Mouse (Mus musculus) limb, embryonic 12.5 days (tissue): ENCODE results near the gene Nlrp4f. TPM values are rescaled to one million over a fixed set of nuclear protein-coding genes. Genes with fewer than 3 reads are reported as not detected.
A peak's percentile ranks its signal among the peaks of the same experiment; 100 is the strongest.

Experiments
- ATAC-seq: fragments of 200-750 bp; cut with Nextera tagmentation; 2 replicates; pipeline ENCODE4 v1.8.0; 2017; ENCODE audit warnings: low read depth, moderate TSS enrichment; ENCODE audit not compliant: insufficient number of reproducible peaks, insufficient read depth, low FRiP score, low TSS enrichment
- H3K27ac ChIP-seq: fragments of 300-500 bp; sonication (generic); 2 replicates; pipeline ENCODE4 v1.5.1; 2016; ENCODE audit warnings: mild to moderate bottlenecking, moderate library complexity
- H3K27me3 ChIP-seq: fragments of 300-500 bp; sonication (generic); 2 replicates; pipeline ENCODE4 v1.6.1; 2016; ENCODE audit warnings: mild to moderate bottlenecking, moderate library complexity
- H3K36me3 ChIP-seq: fragments of 300-500 bp; sonication (generic); 2 replicates; pipeline ENCODE4 v1.6.1; 2016; ENCODE audit warnings: mild to moderate bottlenecking, moderate library complexity
- H3K4me1 ChIP-seq: fragments of 300-500 bp; sonication (generic); replicated peaks from 2 replicates; pipeline ENCODE4 v1.6.1; 2016
- H3K4me2 ChIP-seq: fragments of 300-500 bp; sonication (generic); 2 replicates; pipeline ENCODE4 v1.6.1; 2016; ENCODE audit warnings: mild to moderate bottlenecking, moderate library complexity
- H3K4me3 ChIP-seq: fragments of 300-500 bp; sonication (generic); replicated peaks from 2 replicates; pipeline ENCODE4 v1.5.1; 2016; ENCODE audit warnings: mild to moderate bottlenecking
- H3K9ac ChIP-seq: fragments of 300-500 bp; sonication (generic); replicated peaks from 2 replicates; pipeline ENCODE4 v1.6.1; 2016; ENCODE audit warnings: mild to moderate bottlenecking, moderate library complexity
- H3K9me3 ChIP-seq: fragments of 300-500 bp; sonication (generic); 2 replicates; pipeline ENCODE4 v1.6.1; 2016; ENCODE audit warnings: mild to moderate bottlenecking, moderate library complexity
- WGBS: fragments of 180-500 bp; shearing (Covaris S2); methylation state at CpG from one replicate; pipeline ENCODE4 v1.1.7; 2016; 5-methylcytosine and 5-hydroxymethylcytosine counted together
- polyA plus RNA-seq: library from polyadenylated mRNA; unstranded; fragments of >200 nt; fragmentation: Nextera tagmentation; extraction: Ambion mirVana; gene quantifications from 2 replicates; pipeline ENCODE4 v1.2.1, GENCODE M21; 2016

The Nlrp4f gene
- polyA plus RNA-seq, 1 experiment from 2014 or later = 0.11 TPM

DNA sequence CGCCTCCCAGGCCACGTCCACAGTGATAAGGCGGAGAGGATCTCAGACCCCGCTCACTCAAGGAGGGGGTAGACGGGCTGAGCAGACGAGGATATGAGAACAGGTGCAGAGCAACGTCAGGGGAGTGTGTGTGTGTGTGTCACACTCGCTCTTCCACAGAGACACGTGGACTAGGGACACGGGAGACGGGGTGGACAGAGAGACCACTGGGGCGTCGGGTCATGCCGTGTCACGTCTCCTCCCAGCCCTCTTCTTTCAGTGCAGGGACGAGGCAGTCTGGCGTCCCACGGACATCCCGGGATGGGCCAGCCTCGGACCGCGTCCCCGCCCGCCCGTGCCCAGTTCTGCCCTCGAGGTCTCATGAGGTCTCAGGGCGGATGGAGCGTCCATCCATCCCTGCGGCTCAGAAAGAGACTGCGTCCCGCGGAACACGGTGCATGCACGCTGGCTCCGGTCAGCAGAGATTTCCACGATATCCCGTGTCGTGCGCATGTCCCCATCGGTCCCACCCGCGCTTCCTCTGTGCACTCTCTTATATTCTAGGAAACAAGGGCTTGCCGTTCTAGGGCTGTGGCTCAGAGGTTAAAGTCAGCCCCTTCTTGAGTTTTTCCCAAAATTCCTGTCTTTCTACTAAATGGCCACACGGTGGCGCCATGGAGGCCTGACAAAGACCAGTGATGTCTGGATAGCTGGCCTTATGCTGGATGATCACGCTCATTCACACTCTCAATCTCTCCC is 29.9 kb downstream of the Nlrp4f start:
- Histone ChIP-seq H3K36me3 (no peaks in the 10 kb centered on the region), H3K4me2 (peak overlapping the region; percentile 53), H3K27me3 (no peaks in the 10 kb centered on the region), H3K4me3 (peak overlapping the region; percentile 32), H3K27ac (no peak overlapping the region), H3K9ac (peak overlapping the region; percentile 42; the same call in 1 of the 2 replicates), H3K9me3 (no peaks in the 10 kb centered on the region), H3K4me1 (no peaks in the 10 kb centered on the region)
- ATAC-seq = peak; percentile 26; the same call in 1 of the 2 replicates
- 21% methylated on average over 43 of the region's 46 CpGs for WGBS

GRCm38 (mm10) chr13:65174102-65174501 is 31.7 kb downstream of the Nlrp4f start:
- H3K9ac ChIP-seq = no peak overlapping the region
- no peaks in the 10 kb centered on the region for H3K27me3 ChIP-seq
- H3K9me3 ChIP-seq = no peaks in the 10 kb centered on the region
- 83% methylated on average over 3 of the region's 3 CpGs for WGBS
- H3K4me2 ChIP-seq = no peak overlapping the region
- no peak overlapping the region for H3K4me3 ChIP-seq
- no peak overlapping the region for H3K27ac ChIP-seq
- no peak for ATAC-seq
- H3K4me1 ChIP-seq = no peaks in the 10 kb centered on the region
- no peaks in the 10 kb centered on the region for H3K36me3 ChIP-seq

DNA sequence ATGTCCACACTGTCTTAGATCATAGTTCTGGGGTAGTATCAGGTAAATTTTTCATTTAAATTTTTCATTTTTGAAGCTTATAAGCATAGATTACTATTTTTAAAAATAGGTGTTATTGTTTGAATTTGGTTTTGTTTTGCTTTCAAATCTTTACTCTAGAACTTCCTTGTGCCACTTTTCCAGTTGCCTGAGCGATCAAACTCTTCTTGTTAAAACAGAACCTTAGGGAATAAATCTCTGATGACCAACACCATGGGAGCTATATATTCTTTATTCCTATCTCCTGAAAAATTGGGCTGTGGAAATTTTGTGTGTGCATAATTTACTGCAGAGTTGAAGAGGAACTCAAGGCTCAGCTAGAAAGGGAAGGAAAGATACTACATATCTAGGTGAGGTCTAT is 55.8 kb downstream of the Nlrp4f start, which contains the start of gene Olfr466:
TSS of gene Olfr466 (plus strand) at position 301 of the 400 bp plus-strand sequence.
- H3K4me3 ChIP-seq = no peak within 1 kb of the TSS
- no peaks in the 10 kb centered on the region for H3K36me3 ChIP-seq
- 76% methylated on average over 1 of the region's 1 CpGs for WGBS
- no peak for ATAC-seq
- H3K27ac ChIP-seq = no peak within 1 kb of the TSS
- H3K27me3 ChIP-seq = no peaks in the 10 kb centered on the region
- H3K4me1 ChIP-seq = no peaks in the 10 kb centered on the region
- no peak within 1 kb of the TSS for H3K9ac ChIP-seq
- H3K9me3 ChIP-seq = 0 out of 2 replicates have a peak, but pooled peaks cover 7% of the 10 kb centered on the region
- H3K4me2 ChIP-seq = no peak within 1 kb of the TSS

DNA sequence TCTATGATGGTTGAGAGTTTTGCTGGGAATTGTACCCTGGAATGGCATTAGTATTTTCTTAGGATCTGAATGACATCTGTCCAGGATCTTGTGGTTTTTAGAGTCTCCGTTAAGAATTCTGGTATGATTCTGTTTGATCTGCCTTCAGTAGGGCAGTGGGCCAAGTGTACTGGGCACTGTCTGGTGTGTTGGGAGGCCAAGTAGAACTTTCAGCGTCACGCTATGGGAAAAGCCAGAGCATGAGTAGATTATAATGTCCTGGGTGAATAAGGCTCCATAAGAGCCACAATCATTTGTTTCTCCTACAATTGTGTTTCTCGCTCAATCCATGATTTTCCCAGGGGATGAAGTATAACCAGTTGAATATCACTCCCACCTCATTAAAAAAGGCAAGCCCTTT is 68.0 kb downstream of the Nlrp4f start, which contains the start of gene Olfr465-ps1:
TSS of gene Olfr465-ps1 (plus strand) at position 301 of the 400 bp plus-strand sequence.
- Histone ChIP-seq H3K36me3 (no peaks in the 10 kb centered on the region), H3K4me2 (no peak within 1 kb of the TSS), H3K27me3 (no peaks in the 10 kb centered on the region), H3K9me3 (0 out of 2 replicates have a peak, but pooled peaks cover 4% of the 10 kb centered on the region), H3K4me3 (no peak within 1 kb of the TSS), H3K9ac (no peak within 1 kb of the TSS), H3K4me1 (no peaks in the 10 kb centered on the region), H3K27ac (no peak within 1 kb of the TSS)
- ATAC-seq = no peak
- 80% methylated on average over 4 of the region's 4 CpGs for WGBS

Other genes starting within 250 kb of the Nlrp4f start
- not detected in 2 replicates for gene Spata31d1c, start 172.9 kb downstream of the Nlrp4f start, polyA plus RNA-seq
- gene Prss47, start 153.2 kb downstream of the Nlrp4f start, polyA plus RNA-seq = not detected in 2 replicates
- gene Mfsd14b, start 93.0 kb downstream of the Nlrp4f start, polyA plus RNA-seq = 60.2 and 62.8 TPM in 2 replicates
- not detected in 2 replicates for gene Olfr465-ps1, start 67.9 kb downstream of the Nlrp4f start, polyA plus RNA-seq
- not detected in 2 replicates for gene Olfr466, start 55.7 kb downstream of the Nlrp4f start, polyA plus RNA-seq
- not detected in 2 replicates for gene Gm10775, start 53.6 kb upstream of the Nlrp4f start, polyA plus RNA-seq
- gene Zfp369, start 72.8 kb upstream of the Nlrp4f start, polyA plus RNA-seq = 19.4 and 20.5 TPM in 2 replicates